Mouse (Mus musculus) spleen, adult 2 months (tissue): ENCODE results near the gene Nrip1.

Experiments used
- CTCF ChIP-seq: fragments of 200-500 bp; IDR thresholded peaks from 2 replicates; pipeline ENCODE4 v1.5.1; 2011; ENCODE audit warnings: mild to moderate bottlenecking, inconsistent platforms; ENCODE audit not compliant: insufficient read depth, insufficient read length, insufficient replicate concordance; ENCODE audit errors: extremely low read depth
- POLR2A ChIP-seq: fragments of 200-500 bp; IDR thresholded peaks from 2 replicates; pipeline ENCODE4 v1.6.1; 2011; ENCODE audit warnings: low read depth, low read length, inconsistent platforms

DNA sequence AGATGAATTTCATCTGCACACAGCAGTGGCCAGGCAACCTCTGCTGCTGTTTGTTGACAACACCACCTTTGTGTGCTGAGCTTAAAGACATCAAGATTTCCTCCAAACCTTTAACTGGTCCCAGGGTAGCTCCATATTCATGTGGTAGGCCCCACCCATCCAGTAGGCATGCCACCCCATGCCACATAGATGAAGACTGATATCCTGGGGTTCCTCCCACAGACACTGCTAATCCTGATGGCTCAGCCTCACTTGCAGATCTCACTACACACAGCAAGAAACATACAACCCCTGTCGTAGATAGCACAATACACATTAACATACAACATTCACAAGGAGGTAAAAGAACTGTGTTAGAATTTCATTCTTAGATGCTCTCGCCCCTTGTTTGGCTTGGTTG, 29.6 kb downstream of the Nrip1 start:
- TF ChIP-seq POLR2A, result no peak
- no peak for TF ChIP-seq CTCF
